ENCODE assay signal across 25 mouse cellular contexts in genomic region chr11:105902956-105903355, GRCm38 (mm10). TPM values are rescaled to one million over a fixed set of nuclear protein-coding genes. Genes with fewer than 3 reads are reported as not detected.
DNase-seq lines count a peak whose midpoint lies in the region; ATAC-seq lines count a peak whose summit lies in the region.
"Had no signal": no experiment of that assay in that cellular context is flagged by ENCODE, and none has a peak within 500 bp of the region (broad histone marks: within the 10 kb centered on the region; RNA-seq: fewer than 3 reads in every experiment).

No protein-coding gene starts in this region.

- H3K27me3 ChIP-seq in heart, embryonic 11.5 days (ENCODE audit: control insufficient read depth, insufficient read depth, low read length): no peaks in the 10 kb centered on the region
- H3K27me3 ChIP-seq: forebrain, embryonic 15.5 days; heart, embryonic 15.5 days; hindbrain, embryonic 15.5 days; midbrain, embryonic 13.5 days; neural tube, embryonic 13.5 days had no signal

- H3K4me2 ChIP-seq in heart, embryonic 11.5 days: no peak overlapping the region
- H3K4me2 ChIP-seq: forebrain, embryonic 15.5 days; heart, embryonic 15.5 days; hindbrain, embryonic 15.5 days; midbrain, embryonic 13.5 days; neural tube, embryonic 13.5 days had no signal

- H3K4me1 ChIP-seq in heart, embryonic 11.5 days (ENCODE audit: control insufficient read depth, insufficient read depth, low read length): no peaks in the 10 kb centered on the region
- H3K4me1 ChIP-seq: forebrain, embryonic 15.5 days; hindbrain, embryonic 10.5 days; hindbrain, embryonic 15.5 days; midbrain, embryonic 13.5 days; neural tube, embryonic 13.5 days had no signal

- H3K9ac ChIP-seq in heart, embryonic 11.5 days (ENCODE audit: low read depth, low read length): no peak overlapping the region
- H3K9ac ChIP-seq: forebrain, embryonic 15.5 days; heart, embryonic 15.5 days; hindbrain, embryonic 15.5 days; liver, embryonic 14.5 days; midbrain, embryonic 13.5 days; neural tube, embryonic 13.5 days had no signal

- WGBS in heart, embryonic 11.5 days (ENCODE audit: insufficient replicate concordance): 69% methylated on average over 1 of the region's 1 CpGs

- H3K9me3 ChIP-seq in heart, embryonic 11.5 days (replicated peaks; ENCODE audit: control insufficient read depth, low read length): no peaks in the 10 kb centered on the region
- H3K9me3 ChIP-seq: forebrain, embryonic 15.5 days; heart, embryonic 15.5 days; hindbrain, embryonic 10.5 days; hindbrain, embryonic 15.5 days; midbrain, embryonic 13.5 days; neural tube, embryonic 13.5 days had no signal

- H3K4me3 ChIP-seq in heart, embryonic 11.5 days (ENCODE audit: low read depth, low read length): no peak overlapping the region
- H3K4me3 ChIP-seq: forebrain, embryonic 15.5 days; gastrocnemius, adult 2 months; heart, embryonic 15.5 days; hindbrain, embryonic 10.5 days; hindbrain, embryonic 15.5 days; midbrain, embryonic 13.5 days; neural tube, embryonic 13.5 days had no signal

- H3K27ac ChIP-seq in heart, embryonic 11.5 days (ENCODE audit: low read depth, low read length): no peak overlapping the region
- H3K27ac ChIP-seq: forebrain, embryonic 15.5 days; gastrocnemius, adult 2 months; heart, embryonic 15.5 days; hindbrain, embryonic 10.5 days; hindbrain, embryonic 15.5 days; liver, embryonic 14.5 days; midbrain, embryonic 13.5 days; neural tube, embryonic 13.5 days had no signal

- peaks cover 3% of the 10 kb centered on the region; the same call in 1 of the 2 replicates for H3K36me3 ChIP-seq in heart, embryonic 11.5 days (ENCODE audit: control insufficient read depth, insufficient read depth, low read length)

- DNase-seq in heart, adult 9 months (ENCODE audit: low spot score in 2 of 2): peak; percentile 30 to 43
- peak; percentile 30 for DNase-seq in heart, postnatal 4 days
- peak; percentile 56 for DNase-seq in lung, postnatal 10 days
- no peak for DNase-seq in adrenal gland, postnatal 14 days
- no peak for DNase-seq in urinary bladder, postnatal 4 days (ENCODE audit: low spot score in 2 of 2)
- DNase-seq: adrenal gland, postnatal 36 days; B cell, adult 2 months; cerebellum, adult 2 months; cerebellum, postnatal 25 days; gastrocnemius, adult 2 months; kidney, adult 11 months; kidney, postnatal 14 days; layer of hippocampus, adult 9-11 months; liver; thymus, postnatal 4 days had no signal

- no peak for ATAC-seq in heart, embryonic 11.5 days (replicated peaks; ENCODE audit: insufficient number of reproducible peaks, low FRiP score, low TSS enrichment)
- ATAC-seq: forebrain, embryonic 15.5 days; inflammation-experienced regulatory T-cells, adult 6 months; midbrain, embryonic 13.5 days had no signal

RNA-seq across cellular contexts. Expression of gene Cyb561, which starts 50.2 kb away (rescaled TPM):
- polyA plus RNA-seq in heart, embryonic 11.5 days (2014; fragmentation: Nextera tagmentation; extraction: Ambion mirVana): 3.5 and 3.7 TPM in 2 replicates
- 1 to 10 TPM; 6.0 to 6.4 TPM for total RNA-seq in heart, postnatal 4 days (2021)
- 142 and 145 TPM in 2 replicates for total RNA-seq in adrenal gland, postnatal 14 days (2021)
- polyA plus RNA-seq: macrophage had no signal

Comparison
In these comparisons a context has a peak if more than half of its experiments do, and no peak if none do; other contexts are left out.
1. DNase-seq: peak in heart, adult 9 months (2 of 2), heart, postnatal 4 days (single experiment) and lung, postnatal 10 days (single experiment); none in adrenal gland, postnatal 14 days (single experiment) and urinary bladder, postnatal 4 days (0 of 2).
2. RNA of gene Cyb561, which starts 50.2 kb away (total RNA-seq): 142 to 145 TPM in adrenal gland, postnatal 14 days; 6.0 to 6.4 TPM in heart, postnatal 4 days; every median in the first group is over 10 times any median in the second.